Mouse (Mus musculus) bone marrow, adult 2 months (tissue): ENCODE measurements around the gene Reln.

Experiments used
- CTCF ChIP-seq: fragments of 200-500 bp; IDR thresholded peaks from 2 replicates; pipeline ENCODE4 v1.5.1; 2011; ENCODE audit warnings: low read length, control low read depth; ENCODE audit not compliant: control insufficient read depth, insufficient read depth
- POLR2A ChIP-seq: fragments of 200-500 bp; IDR thresholded peaks from 2 replicates; pipeline ENCODE4 v1.6.1; 2011; ENCODE audit warnings: low read depth, mild to moderate bottlenecking, control low read depth, low read length, borderline replicate concordance; ENCODE audit not compliant: control insufficient read depth

- no peak for TF ChIP-seq CTCF
- no peak for TF ChIP-seq POLR2A
Measured at GRCm38 (mm10) chr5:21915973-21916372, 428.5 kb downstream of the Reln start.
